Mouse (Mus musculus): ENCODE results near the gene Pgs1.

Pgs1 gene

GRCm38 (mm10) chr11:117963091-117963793 is 22.9 kb upstream of the Pgs1 start:
- peak; percentile 98 for DNase-seq (ENCODE audit: low spot score)

- DNase-seq (ENCODE audit: low spot score): peak; percentile 61
Measured at GRCm38 (mm10) chr11:117963872-117964271, 22.2 kb upstream of the Pgs1 start.

DNA sequence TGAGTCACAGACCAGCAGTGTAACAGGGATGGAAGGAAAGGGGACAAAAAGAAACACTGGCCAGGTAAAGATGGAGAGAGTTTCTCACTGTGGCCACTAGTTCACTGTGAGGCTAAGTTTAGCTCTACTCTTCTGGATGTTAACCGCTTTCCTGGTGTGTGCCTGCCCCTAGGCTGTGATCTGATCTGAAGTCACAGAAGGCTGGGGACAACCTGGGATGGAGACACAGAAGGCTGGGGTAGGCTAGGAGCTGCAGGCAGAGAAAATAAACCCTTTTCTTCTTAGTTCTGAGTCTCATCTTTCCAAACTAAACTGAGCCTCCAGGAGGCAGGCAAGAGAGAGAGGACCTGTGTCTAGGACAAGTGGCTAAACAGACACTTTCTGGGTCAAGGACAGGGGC is 21.8 kb upstream of the Pgs1 start:
- DNase-seq (ENCODE audit: low spot score): no peak

GRCm38 (mm10) chr11:117965052-117965451 is 21.0 kb upstream of the Pgs1 start:
- DNase-seq (ENCODE audit: low spot score): no peak

DNA sequence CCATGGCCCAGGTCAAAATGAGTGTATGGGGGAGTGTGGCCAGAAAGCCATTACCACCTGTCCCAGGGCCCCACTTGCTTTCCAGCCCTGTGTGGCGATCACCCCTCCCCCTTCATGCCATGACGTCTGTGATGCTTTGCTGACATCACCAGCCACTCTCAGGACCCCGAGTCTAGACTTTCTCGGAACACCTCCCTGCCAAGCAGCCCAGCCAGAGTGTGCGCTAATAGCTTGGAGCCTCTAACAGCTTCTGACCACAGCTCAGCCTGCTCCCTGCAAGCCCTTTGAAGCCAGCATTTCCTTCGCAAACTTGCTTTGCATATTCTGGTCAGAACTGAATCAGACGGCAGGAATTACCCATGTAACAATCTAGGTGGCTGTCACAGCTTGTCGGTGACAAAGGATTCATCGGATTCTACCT is 20.5 kb upstream of the Pgs1 start:
- DNase-seq (ENCODE audit: low spot score): peak; percentile 40

- no peak for DNase-seq (ENCODE audit: low spot score)
Measured at GRCm38 (mm10) chr11:117966506-117967100, 19.5 kb upstream of the Pgs1 start.

DNA sequence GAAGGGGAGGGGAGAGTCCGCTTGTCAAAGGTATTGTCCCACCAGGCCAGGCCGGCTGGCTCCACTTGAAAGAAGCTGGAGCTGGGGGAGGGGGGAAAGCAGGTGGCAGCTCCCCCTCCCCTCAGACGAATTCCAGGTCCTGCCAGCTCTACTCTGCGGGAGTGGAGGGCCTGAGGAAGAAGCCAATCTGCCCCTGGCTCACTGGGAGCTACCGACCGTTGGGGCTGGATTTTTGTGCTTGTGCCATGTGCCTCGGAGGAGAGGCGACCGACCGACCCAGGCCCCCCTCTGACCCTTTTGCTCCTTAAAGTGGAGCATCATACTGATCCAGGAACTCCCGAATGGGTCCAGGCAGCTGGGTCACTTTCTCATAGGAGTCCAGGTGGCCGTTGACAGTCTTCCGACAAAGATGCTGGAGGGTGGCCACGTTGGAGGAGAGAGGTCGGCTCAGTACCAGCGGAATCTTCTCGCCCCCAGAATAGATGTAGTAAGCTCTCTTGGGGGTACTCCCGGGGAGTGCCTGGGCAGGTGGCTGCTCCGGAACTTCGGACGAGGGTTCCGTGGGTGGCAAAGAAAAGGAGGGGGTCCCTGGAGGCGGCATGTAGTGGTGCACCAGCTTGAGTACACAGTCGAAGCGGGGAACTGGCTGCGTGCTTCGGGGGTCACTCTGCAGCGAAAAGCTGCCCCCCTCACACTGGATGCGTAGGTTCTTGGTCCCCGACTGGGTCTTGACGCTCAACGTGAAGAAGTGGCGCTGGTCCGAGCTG is 18.7 kb upstream of the Pgs1 start:
- DNase-seq (ENCODE audit: low spot score): no peak

DNA sequence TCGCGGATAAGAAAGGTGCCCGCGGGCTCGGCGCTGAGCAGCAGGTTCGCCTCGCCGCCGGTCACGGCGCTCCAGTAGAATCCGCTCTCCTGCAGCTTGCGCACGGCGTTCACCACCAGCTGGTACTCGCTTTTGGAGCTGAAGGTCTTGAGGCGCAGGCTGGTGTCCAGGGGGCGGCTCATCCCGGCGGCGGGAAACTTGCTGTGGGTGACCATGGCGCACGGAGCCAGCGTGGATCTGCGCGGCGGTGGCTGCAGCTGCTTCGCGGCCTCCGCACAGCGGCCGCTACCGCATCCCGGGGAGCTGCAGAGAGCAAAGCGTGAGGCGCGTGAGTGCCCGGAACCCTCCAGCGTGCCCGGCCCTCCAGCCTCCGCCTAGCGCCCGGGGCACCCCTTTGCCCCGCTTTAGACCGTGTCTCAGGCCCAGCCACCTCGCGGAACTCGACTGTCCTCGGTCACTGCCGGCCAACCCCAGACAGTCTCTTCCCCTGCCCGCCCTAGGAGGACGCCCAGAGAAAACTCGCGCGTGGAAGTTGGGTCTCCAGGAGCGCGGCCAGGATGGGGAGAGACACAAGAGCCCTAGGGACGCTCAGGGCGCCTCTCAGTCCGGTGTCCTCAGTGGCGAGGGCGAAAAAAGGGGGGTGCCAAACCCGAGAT is 17.9 kb upstream of the Pgs1 start:
- peak; percentile 56 for DNase-seq (ENCODE audit: low spot score)

DNA sequence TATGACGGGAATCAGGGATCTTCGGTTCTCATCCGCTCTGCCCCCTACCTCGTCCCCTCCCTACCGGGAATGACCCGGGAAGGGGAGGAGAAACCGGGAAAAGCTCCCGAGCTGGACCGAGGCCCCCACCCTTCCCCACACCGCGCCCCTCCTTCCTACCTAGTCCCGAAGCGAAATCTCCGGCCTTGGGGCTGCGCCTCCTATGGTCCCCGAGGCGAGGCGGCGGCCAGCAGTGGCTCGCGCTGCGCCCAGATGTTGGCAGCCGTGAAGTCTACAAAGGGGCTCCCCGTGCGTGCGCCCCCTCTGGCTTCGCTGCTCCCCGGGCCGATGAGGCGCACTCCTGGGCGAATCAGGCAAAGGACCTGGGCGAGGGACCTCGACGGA is 17.4 kb upstream of the Pgs1 start:
- DNase-seq (ENCODE audit: low spot score): no peak

GRCm38 (mm10) chr11:117969100-117969944 is 16.8 kb upstream of the Pgs1 start:
- peak; percentile 96 for DNase-seq (ENCODE audit: low spot score)

DNA sequence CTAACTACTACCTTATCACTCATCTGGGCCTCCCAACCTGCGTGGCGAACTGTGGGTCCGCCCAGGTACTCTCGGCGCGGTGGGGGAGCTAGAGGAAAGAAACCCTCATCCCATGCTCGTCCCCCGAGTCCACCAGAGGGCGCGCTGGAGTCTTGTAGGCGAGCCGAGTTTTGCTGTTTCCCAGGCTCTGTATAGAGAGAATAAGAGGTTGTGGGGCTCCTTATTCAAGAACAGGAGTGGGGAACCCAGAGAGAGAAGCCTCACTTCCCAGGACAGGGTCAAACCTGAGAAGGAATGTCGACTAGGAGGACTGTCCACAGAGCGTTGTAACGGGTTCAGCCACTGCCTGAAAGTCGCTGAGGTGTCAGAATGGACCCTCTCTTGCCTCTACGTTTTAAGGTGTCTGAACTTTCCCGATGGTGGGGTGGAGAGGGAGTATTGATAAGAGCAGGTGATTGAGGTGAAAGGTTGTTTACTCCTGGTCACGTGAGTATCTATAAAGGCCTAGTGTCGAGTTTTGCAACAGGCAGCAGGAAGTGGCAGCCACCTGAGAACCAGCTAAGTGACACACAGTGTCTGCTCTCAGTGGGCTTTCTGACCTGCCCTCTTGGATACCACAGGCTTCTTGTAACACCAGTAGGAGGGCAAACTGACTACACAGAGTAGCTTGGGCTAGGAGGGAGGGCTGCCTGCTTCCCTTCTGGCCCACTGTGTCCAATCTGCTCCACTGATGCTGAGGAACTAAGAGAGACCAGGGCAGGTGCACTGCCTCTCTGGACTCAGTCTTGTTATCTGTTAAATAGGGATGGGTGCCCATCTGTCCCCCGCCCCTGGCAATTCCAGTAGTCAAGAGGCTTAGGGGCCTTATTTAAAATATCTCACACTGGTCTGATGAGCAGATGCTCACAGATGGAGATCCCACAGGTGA is 15.9 kb upstream of the Pgs1 start, which contains the start of gene Socs3:
Gene Socs3, minus strand, starts transcription at position 103 of the 928 bp plus-strand sequence.
- peak; percentile 96 for DNase-seq (ENCODE audit: low spot score)

GRCm38 (mm10) chr11:117971100-117971499 is 15.0 kb upstream of the Pgs1 start:
- no peak for DNase-seq (ENCODE audit: low spot score)

DNA sequence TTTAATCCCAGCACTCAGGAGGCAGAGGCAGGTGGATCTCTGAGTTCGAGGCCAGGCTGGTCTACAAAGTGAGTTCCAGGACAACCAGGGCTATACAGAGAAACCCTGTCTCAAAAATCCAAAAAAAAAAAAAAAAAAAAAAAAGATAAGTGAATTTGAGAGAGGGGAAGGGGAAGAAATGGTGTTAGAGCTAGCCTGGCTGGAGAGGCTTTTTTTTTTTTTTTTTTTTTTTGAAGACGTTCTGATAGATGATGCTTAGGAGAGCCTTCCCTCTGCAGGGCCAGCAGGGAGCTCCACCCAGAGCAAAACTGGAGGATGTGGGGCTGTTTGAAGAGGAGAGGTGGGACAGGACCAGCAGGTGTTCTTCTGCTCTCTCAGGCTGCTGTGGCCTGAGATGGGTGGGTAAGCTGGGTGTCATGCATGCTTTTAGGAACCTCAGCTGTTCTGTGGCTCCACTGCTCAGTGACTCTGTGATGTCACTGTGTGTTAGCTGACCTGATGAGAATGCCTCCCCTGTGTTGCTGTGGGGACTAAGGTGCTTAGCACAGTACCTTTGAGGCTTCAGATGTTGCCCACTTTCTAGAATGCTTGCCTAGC is 14.3 kb upstream of the Pgs1 start:
- DNase-seq (ENCODE audit: low spot score): no peak

DNA sequence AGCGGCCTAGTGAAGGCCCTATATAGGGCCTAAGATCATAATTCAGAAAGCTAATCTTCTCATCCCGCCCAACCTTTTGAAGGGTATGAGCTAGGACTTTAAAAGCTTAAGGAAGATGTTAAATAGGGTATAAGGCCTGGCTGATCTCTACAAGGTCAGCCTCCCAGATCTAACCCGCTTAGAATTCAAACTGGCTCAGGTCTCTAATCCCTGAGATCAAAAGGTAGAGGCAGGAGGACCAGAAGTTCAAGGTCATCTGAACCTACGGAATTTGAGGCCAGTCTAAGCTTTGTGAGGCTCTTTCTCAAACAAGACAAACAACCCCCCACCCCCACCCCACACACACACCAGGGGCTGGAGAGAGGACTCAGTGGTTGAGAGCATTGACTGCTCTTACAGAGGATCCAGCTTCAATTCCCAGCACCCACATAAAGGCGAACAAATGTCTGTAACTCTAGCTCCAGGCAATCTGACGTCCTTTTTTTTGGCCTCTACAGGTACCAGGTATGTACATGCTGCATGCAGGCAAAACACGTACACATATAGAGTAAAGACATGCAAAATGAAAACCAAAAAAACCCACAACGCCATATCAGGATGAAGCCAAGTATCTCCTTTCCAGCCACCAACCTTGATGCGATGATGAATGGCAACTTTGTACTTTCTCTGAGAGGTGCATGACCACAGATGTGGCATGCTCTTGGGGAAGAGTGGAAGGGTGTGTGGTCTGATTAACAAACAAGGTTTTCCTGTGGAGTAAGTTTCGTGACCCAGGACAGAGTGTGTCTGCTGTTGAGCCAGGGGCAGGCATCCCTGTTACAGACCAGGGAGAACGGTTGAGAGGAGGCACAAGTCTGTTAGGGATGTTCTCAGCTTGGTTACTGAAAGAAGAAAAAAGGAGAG is 13.2 kb upstream of the Pgs1 start:
- DNase-seq (ENCODE audit: low spot score): no peak

DNA sequence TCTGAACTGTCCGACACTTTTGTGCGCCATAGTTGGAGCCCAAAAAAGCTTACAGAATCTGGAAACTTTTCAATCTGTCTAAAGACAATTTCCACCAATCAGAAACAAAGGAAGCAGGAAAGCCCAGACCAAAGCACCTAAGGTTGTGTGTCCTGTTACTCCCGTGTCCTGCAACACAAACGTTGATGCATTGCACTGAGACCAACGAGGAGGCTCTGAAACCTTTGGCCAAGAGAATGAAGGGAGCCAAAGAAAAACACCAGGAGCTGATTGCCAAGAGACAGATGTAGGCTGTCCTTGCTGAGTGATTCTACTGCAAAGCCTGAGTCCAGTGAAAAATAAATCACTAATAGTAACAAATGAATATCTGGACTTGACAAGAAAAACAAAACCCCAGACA is 12.5 kb upstream of the Pgs1 start:
- no peak for DNase-seq (ENCODE audit: low spot score)

- peak; percentile 41 for DNase-seq (ENCODE audit: low spot score)
Measured at GRCm38 (mm10) chr11:117974327-117975125, 11.6 kb upstream of the Pgs1 start.

DNA sequence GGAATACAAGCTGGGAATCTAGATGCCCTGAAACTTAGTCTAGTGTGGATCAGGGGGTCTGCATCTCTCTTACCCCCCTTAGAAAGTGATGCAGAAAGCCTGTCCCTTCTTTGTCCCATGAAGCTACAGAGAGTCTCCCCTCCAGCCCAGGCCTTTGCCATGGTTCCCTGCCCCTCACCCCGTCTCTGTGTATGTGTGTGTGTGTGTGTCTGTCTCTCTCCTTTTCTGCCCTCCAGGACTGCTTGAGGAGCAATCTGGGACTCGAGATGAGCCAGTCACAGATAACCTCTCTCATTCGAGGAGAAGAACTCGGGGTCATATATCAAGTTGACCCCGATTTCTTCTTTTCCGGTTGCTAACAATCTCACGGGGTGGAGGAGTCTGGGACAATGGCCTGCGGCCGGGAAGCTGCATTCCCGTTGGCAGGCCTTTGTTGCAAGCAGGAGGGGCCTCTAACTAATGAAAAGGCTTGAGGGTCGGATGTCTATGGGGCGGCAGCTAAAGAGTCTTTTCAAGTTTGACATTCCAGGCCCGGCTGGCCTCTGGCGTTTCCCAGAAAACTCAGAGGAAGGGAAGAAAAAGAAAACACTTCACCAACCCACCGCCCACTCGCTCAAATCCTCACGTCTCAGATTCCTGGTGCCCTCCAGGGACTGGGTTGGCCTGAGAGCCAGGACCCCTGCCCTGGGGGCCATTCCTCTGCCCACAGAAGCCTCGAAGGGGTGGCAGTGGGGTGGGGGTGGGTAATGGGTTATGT is 10.7 kb upstream of the Pgs1 start:
- peak; percentile 87 for DNase-seq (ENCODE audit: low spot score)
